Mouse (Mus musculus) neural tube, embryonic 15.5 days (tissue): ENCODE data around the gene Gm49355. TPM values are rescaled to one million over a fixed set of nuclear protein-coding genes. Genes with fewer than 3 reads are reported as not detected.
"Not testable (repeated sequence)": the region's sequence is repeated elsewhere in the genome, so short reads cannot be mapped to it uniquely, and the experiment has no call there.

Experiments
- ATAC-seq: fragments of 200-750 bp; cut with Nextera tagmentation; 2 replicates; pipeline ENCODE4 v1.8.0; 2017; ENCODE audit warnings: mild to moderate bottlenecking, moderate TSS enrichment, moderate library complexity; ENCODE audit not compliant: low FRiP score
- H3K27ac ChIP-seq: fragments of 300-500 bp; sonication (generic); replicated peaks from 2 replicates; pipeline ENCODE4 v1.5.1; 2015; ENCODE audit warnings: mild to moderate bottlenecking, inconsistent platforms
- H3K27me3 ChIP-seq: fragments of 300-500 bp; sonication (generic); replicated peaks from 2 replicates; pipeline ENCODE4 v1.6.1; 2015; ENCODE audit warnings: inconsistent platforms
- H3K36me3 ChIP-seq: fragments of 300-500 bp; sonication (generic); 2 replicates; pipeline ENCODE4 v1.6.1; 2015; ENCODE audit warnings: inconsistent platforms
- H3K4me1 ChIP-seq: fragments of 300-500 bp; sonication (generic); 2 replicates; pipeline ENCODE4 v1.6.1; 2015; ENCODE audit warnings: inconsistent platforms
- H3K4me2 ChIP-seq: fragments of 300-500 bp; sonication (generic); 2 replicates; pipeline ENCODE4 v1.6.1; 2015; ENCODE audit warnings: inconsistent platforms, mild to moderate bottlenecking, moderate library complexity
- H3K4me3 ChIP-seq: fragments of 300-500 bp; sonication (generic); replicated peaks from 2 replicates; pipeline ENCODE4 v1.5.1; 2015; ENCODE audit warnings: mild to moderate bottlenecking, inconsistent platforms
- H3K9ac ChIP-seq: fragments of 300-500 bp; sonication (generic); replicated peaks from 2 replicates; pipeline ENCODE4 v1.6.1; 2015; ENCODE audit warnings: mild to moderate bottlenecking, inconsistent platforms
- H3K9me3 ChIP-seq: fragments of 300-500 bp; sonication (generic); replicated peaks from 2 replicates; pipeline ENCODE4 v1.6.1; 2016; ENCODE audit warnings: inconsistent platforms
- WGBS: fragments of 180-500 bp; shearing (Covaris S2); methylation state at CpG from one replicate; pipeline ENCODE4 v1.1.7; 2015; ENCODE audit warnings: mixed read lengths; 5-methylcytosine and 5-hydroxymethylcytosine counted together
- polyA plus RNA-seq: library from polyadenylated mRNA; unstranded; fragments of >200 nt; fragmentation: Nextera tagmentation; extraction: Ambion mirVana; gene quantifications from 2 replicates; pipeline ENCODE4 v1.2.1, GENCODE M21; 2015

Gm49355 gene
- polyA plus RNA-seq: 0.08 TPM in 1 of 2 replicates, not detected in the other

DNA sequence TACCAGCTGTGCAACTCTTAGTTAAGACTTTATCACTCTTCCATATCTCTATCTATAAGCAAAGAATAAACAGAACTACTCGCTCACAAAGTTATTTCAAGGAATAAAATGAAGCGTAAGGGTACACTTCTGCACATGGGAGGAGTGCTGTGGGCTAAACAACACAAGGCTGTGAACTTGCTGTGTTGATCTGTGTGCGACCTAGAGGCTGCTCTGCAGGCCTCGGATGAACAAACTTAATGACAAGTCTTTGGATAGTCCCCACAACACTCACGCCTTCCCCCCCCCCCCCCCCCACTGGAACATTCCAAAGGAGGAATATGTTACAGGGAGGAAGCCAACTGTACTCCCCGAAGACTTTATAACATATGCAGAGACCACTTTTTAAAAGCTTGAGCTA, at the start of gene Gm49355:
Gene Gm49355, plus strand, starts transcription at position 336 of the 400 bp plus-strand sequence.
- 0 out of 2 replicates have a peak, but pooled peaks have one; percentile 33 for ATAC-seq
- 81% methylated on average over 6 of the region's 6 CpGs for WGBS
- peak within 1 kb of the TSS; percentile 78 for H3K27ac ChIP-seq

DNA sequence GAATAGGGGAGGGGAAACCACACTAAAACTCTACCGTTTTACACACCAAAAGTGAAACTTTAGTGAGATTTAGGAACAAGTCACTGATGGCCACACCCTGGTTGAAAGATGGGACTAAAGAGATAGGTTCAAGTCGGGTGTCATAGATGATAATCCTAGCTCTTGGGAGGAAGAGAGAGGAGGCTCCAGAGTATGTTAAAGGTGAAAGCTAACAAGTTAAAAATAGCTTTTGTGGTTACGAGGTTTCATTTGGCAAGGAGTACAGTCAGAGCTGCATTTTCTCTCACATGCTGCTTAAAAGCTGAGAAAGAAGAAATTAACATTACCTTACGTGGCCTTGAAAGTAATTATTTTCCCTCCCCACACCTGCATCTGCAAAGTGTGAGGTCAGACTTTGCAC, 40.0 kb upstream of the Gm49355 start:
- H3K9me3 ChIP-seq: no peaks in the 10 kb centered on the region
- H3K27me3 ChIP-seq: no peaks in the 10 kb centered on the region
- peaks cover 6% of the 10 kb centered on the region; the same call in 1 of the 2 replicates for H3K36me3 ChIP-seq
- no peak overlapping the region for H3K4me3 ChIP-seq
- H3K9ac ChIP-seq: no peak overlapping the region
- H3K4me1 ChIP-seq: no peaks in the 10 kb centered on the region
- H3K27ac ChIP-seq: no peak overlapping the region
- no peak for ATAC-seq
- no peak overlapping the region for H3K4me2 ChIP-seq
- WGBS: 86% methylated on average over 4 of the region's 4 CpGs

More for the DNA sequence above, at the start of gene Gm49355:
- H3K4me3 ChIP-seq: peak within 1 kb of the TSS; percentile 72
- peak within 1 kb of the TSS; percentile 79 for H3K9ac ChIP-seq
- H3K4me1 ChIP-seq: peaks cover 3% of the 10 kb centered on the region; the same call in 1 of the 2 replicates
- H3K36me3 ChIP-seq: no peaks in the 10 kb centered on the region
- no peaks in the 10 kb centered on the region for H3K9me3 ChIP-seq
- no peaks in the 10 kb centered on the region for H3K27me3 ChIP-seq
- H3K4me2 ChIP-seq: peak within 1 kb of the TSS; percentile 63

DNA sequence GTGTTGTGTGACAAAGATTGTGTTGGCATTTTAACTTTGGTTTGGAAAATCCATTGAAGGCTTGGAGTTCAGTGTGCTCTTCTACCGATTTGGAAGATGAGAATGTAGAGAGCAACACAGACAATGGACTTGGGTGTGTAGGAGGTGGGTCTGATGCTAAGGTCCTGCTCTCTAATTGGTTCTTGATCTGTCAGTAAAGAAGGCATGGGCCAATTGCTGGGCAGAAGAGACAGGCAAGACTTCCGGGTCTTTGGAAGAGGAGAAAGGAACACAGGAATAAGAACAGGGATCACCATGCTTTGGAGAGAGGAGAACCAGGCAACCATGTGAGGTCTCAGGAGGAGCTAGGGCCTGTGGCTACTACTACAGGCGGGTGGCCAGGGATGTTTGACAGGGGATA, 7.7 kb upstream of the Gm49355 start:
- Histone ChIP-seq H3K27me3 (no peaks in the 10 kb centered on the region), H3K27ac (no peak overlapping the region), H3K9ac (no peak overlapping the region), H3K4me1 (no peaks in the 10 kb centered on the region), H3K4me3 (no peak overlapping the region), H3K9me3 (no peaks in the 10 kb centered on the region), H3K4me2 (no peak overlapping the region), H3K36me3 (no peaks in the 10 kb centered on the region)
- no peak for ATAC-seq
- WGBS: 69% methylated on average over 3 of the region's 3 CpGs

DNA sequence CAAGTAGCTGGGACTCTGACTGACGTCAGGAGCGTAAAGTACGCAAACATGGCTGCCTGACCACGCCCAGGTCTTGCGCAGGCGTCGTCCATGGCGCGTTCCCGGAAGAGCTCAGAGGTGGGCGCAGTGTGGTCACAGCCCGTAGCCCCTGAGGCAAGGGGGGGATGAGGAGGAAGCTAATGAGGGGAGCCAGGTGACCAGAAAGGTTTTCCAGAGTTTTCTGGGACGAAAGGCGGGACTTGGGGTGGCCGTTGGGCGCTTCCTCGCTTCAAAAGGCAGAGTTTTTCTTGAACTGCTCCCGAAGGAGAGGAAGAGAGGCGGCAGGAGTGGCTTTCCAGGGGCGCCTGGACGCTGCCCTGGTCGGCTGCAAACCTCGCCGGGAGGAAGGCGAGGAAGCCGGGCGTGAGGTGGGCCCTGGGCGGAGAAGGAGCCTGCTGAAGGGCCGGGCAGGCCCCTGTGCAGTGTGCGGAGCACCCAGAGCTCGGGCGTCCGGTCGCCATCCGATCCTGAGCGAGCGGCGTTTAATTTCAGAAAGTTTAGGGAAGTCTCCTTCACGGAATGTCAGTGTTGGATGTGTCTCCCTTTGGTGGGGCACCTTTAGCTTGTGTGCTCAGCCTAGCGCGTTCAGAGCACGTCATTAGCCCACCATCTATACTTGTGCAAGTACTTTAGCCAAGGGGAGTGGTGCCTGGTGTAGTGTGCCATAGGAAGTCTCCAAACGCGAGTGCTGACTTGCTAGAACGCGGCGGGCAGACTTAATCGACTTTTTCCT, 551 bp downstream of the Gm49355 start, which contains the start of gene 3830406C13Rik:
Gene 3830406C13Rik, plus strand, starts transcription at position 33 of the 772 bp plus-strand sequence.
- H3K36me3 ChIP-seq: no peaks in the 10 kb centered on the region
- peak; percentile 100 for ATAC-seq
- H3K9me3 ChIP-seq: no peaks in the 10 kb centered on the region
- peak within 1 kb of the TSS; percentile 72 for H3K4me3 ChIP-seq
- H3K27ac ChIP-seq: peak within 1 kb of the TSS; percentile 78
- H3K4me1 ChIP-seq: peaks cover 3% of the 10 kb centered on the region; the same call in 1 of the 2 replicates
- no peaks in the 10 kb centered on the region for H3K27me3 ChIP-seq
- peak within 1 kb of the TSS; percentile 63 for H3K4me2 ChIP-seq
- peak within 1 kb of the TSS; percentile 79 for H3K9ac ChIP-seq
- under 1% methylated on average over 48 of the region's 48 CpGs for WGBS

DNA sequence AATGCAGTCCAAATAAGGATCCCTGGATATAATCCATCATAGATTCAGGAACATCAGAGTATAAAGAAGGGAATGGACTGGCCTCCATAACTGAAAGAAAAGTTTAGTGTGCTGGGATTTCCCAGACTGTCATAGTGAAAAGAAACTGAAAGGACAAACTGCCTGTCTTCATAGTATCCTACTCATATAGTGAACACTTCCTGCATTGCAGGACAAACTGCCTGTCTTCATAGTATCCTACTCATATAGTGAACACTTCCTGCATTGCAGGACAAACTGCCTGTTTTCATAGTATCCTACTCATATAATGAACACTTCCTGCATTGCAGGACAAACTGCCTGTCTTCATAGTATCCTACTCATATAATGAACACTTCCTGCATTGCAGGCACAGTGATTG, 6.0 kb downstream of the Gm49355 start:
- H3K4me2 ChIP-seq, H3K4me3 ChIP-seq, H3K36me3 ChIP-seq, ATAC-seq, H3K27me3 ChIP-seq, H3K4me1 ChIP-seq, H3K27ac ChIP-seq, H3K9ac ChIP-seq, H3K9me3 ChIP-seq: not testable (repeated sequence)

DNA sequence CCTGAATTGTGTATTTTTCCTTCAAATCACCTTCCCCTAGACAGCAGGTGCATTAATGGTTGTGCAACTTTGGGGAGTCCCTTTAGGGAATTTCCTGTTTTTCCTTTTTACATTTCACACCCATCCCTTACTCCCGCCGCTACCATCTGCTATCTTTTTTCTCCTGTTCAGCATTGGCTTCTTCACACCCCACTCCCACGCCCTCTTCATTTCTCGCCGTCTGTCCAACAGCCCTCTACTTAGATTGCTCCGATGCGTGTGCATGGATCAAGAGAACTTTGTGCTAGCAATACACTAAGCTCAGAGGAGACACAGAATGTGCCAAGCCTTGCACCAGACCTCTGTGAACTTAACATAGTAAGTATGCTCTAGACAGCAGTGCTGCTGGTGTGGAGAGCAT, 12.6 kb downstream of the Gm49355 start:
- no peak overlapping the region for H3K4me3 ChIP-seq
- no peak overlapping the region for H3K9ac ChIP-seq
- no peak for ATAC-seq
- H3K36me3 ChIP-seq: peaks cover 11% of the 10 kb centered on the region
- H3K27me3 ChIP-seq: no peaks in the 10 kb centered on the region
- WGBS: 92% methylated on average over 7 of the region's 7 CpGs
- H3K27ac ChIP-seq: no peak overlapping the region
- no peak overlapping the region for H3K4me2 ChIP-seq
- no peaks in the 10 kb centered on the region for H3K4me1 ChIP-seq
- no peaks in the 10 kb centered on the region for H3K9me3 ChIP-seq

DNA sequence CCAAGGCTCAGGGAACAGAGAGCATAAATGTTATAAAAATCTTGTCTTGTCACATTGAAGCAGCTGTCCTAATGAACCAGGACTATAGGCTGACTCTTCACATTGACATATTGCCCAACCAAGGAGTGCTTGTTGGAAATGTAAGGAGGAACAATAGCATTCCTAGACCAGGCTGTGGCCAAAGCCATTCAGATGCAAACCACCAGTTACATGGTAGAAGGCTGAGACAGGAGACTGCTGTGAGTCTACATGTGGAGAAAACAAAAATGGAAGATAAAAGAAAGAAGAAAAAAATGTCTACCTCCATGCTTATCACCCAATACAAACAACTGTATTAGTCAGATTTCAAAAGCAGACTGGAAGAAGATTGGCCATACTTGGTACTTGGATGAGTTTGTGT, 15.4 kb downstream of the Gm49355 start:
- Histone ChIP-seq H3K4me2 (no peak overlapping the region), H3K36me3 (peaks cover 11% of the 10 kb centered on the region), H3K27ac (no peak overlapping the region), H3K9me3 (no peaks in the 10 kb centered on the region), H3K4me1 (no peaks in the 10 kb centered on the region), H3K9ac (no peak overlapping the region), H3K27me3 (no peaks in the 10 kb centered on the region), H3K4me3 (no peak overlapping the region)
- no peak for ATAC-seq

DNA sequence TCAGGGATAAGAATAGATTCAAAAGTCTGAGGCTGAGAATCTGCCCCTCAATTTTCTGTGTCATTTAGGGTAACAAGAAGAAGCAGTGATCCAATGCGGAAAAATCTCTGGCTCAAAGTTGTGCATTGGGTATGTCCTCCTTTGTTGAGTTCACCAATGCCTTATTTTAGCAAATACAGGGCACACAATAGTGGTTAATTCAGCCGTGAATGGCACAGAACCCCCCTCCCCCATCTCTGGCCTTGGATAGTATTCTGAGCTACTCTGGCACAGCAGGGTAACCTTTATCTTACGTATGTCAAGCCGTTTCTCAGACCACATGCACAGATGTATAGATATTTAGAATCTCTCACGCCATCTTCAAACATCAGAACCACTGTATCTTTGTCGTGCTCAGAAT, 15.9 kb downstream of the Gm49355 start:
- Histone ChIP-seq H3K9me3 (no peaks in the 10 kb centered on the region), H3K36me3 (peaks cover 11% of the 10 kb centered on the region), H3K27ac (no peak overlapping the region), H3K4me3 (no peak overlapping the region), H3K4me2 (no peak overlapping the region), H3K4me1 (no peaks in the 10 kb centered on the region), H3K9ac (no peak overlapping the region), H3K27me3 (no peaks in the 10 kb centered on the region)
- 36% methylated on average over 6 of the region's 6 CpGs for WGBS
- ATAC-seq: no peak

DNA sequence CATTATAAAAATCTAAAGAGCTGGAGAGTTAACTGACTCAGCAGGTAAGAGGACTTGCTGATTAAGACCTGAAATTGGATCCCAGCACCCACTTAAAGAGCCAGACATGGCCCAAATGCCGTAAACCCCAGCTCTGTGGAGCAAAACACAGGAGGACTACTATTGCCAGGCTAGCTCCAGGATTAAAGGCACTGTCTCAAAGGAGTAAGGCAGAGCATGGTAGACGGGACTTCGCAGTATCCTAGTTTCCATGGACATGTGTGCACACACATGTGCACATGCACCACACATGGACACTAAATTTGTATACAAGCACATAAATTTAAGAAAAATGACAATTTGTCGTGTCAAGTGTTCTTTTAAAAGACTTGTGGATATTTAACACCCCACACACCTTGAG, 16.5 kb downstream of the Gm49355 start:
- no peak overlapping the region for H3K4me3 ChIP-seq
- H3K9me3 ChIP-seq: no peaks in the 10 kb centered on the region
- no peaks in the 10 kb centered on the region for H3K4me1 ChIP-seq
- H3K27ac ChIP-seq: no peak overlapping the region
- WGBS: 80% methylated on average over 4 of the region's 4 CpGs
- no peaks in the 10 kb centered on the region for H3K27me3 ChIP-seq
- H3K4me2 ChIP-seq: no peak overlapping the region
- H3K9ac ChIP-seq: no peak overlapping the region
- ATAC-seq: no peak
- H3K36me3 ChIP-seq: peaks cover 11% of the 10 kb centered on the region

DNA sequence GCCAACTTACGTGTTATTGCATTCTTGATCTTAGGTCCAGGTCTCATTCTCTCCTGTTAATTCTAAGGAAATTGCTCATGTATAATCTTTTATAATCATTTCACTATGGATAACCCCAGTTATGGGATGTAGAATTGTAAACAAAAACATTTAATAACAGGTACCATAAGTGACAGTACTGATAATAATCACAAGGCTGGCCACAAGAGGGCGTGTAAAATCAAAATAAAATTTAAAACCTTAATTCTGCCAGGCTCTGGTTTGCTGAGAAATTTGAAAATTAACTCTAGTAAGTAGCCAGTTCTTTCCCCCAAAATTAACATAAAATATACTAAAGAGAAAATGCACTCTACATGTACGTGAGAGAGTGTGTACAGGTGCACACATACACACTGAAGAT, 16.9 kb downstream of the Gm49355 start:
- no peaks in the 10 kb centered on the region for H3K9me3 ChIP-seq
- no peak overlapping the region for H3K9ac ChIP-seq
- no peak overlapping the region for H3K4me2 ChIP-seq
- H3K36me3 ChIP-seq: peaks cover 11% of the 10 kb centered on the region
- WGBS: 73% methylated on average over 3 of the region's 3 CpGs
- no peak overlapping the region for H3K4me3 ChIP-seq
- H3K27me3 ChIP-seq: no peaks in the 10 kb centered on the region
- no peak overlapping the region for H3K27ac ChIP-seq
- no peak for ATAC-seq
- H3K4me1 ChIP-seq: no peaks in the 10 kb centered on the region

DNA sequence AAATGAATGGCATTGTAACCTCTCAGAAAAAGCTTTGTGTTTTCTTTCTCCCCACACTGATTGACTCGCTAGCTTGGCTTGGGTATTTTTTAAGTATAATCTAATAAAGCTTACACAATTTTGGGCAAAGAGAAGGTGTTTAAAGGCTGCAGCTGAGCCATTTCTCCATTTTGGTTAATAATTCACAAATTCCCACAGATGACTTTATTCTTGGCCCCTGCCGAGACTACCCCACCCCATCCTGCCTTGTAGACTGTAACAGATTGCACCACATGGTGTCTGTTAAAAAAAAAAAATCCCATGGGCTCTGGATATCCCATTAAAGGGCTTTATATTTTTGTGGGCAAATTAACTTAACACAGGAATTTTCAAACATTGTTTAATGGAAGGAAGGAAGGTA, 19.3 kb downstream of the Gm49355 start:
- peaks cover 9% of the 10 kb centered on the region for H3K36me3 ChIP-seq
- no peak overlapping the region for H3K4me2 ChIP-seq
- no peak overlapping the region for H3K4me3 ChIP-seq
- no peak for ATAC-seq
- WGBS: 53% methylated on average over 2 of the region's 2 CpGs
- no peaks in the 10 kb centered on the region for H3K27me3 ChIP-seq
- H3K9ac ChIP-seq: no peak overlapping the region
- no peaks in the 10 kb centered on the region for H3K9me3 ChIP-seq
- no peak overlapping the region for H3K27ac ChIP-seq
- H3K4me1 ChIP-seq: no peaks in the 10 kb centered on the region

DNA sequence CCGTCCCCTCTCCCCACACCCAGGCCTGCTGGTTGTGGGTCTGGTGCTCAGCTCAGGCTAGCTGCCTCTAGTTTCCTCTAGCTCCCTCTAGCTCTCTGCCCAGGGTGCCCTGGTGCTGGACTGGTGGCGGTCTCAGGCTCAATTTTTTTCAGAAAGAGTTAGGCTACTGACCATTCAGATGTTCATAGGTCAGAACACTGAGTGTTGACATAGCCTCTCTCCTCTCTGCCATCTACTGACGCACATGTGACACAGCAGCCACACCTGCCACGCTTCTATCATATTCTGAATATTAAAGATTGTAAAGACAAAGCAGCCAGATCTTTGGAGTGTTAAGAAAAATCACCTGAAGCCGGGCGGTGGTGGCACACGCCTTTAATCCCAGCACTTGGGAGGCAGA, 49.8 kb downstream of the Gm49355 start:
- H3K27ac ChIP-seq: no peak overlapping the region
- H3K4me3 ChIP-seq: no peak overlapping the region
- H3K36me3 ChIP-seq: no peaks in the 10 kb centered on the region
- no peaks in the 10 kb centered on the region for H3K9me3 ChIP-seq
- no peak overlapping the region for H3K9ac ChIP-seq
- no peak overlapping the region for H3K4me2 ChIP-seq
- 87% methylated on average over 7 of the region's 7 CpGs for WGBS
- no peak for ATAC-seq
- H3K27me3 ChIP-seq: peaks cover 67% of the 10 kb centered on the region
- peaks cover 5% of the 10 kb centered on the region for H3K4me1 ChIP-seq
